In the genomic region with DNA sequence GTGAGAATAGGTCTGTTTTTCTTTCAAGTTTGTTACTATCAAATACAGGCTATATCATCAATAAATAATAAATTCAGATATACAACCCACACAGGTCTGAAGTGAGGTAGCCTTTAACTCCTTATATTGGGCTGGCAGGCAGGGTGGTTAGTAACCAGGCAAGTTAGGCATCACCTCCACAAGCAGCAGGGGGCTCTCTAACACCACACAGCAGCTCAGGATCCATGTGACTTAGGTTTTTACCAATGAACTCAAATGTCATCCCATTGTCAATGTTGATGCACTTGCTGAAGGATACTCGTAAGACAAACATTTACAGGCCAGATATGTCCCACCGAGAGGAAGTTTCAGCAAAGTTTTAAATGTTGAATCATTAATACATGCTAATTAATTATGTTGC, we compare ENCODE assay signal across 8 mouse cellular contexts. TPM values are rescaled to one million over a fixed set of nuclear protein-coding genes. Genes with fewer than 3 reads are reported as not detected.
DNase-seq lines count a peak whose midpoint lies in the region; ATAC-seq and TF ChIP-seq lines count a peak whose summit lies in the region.

No protein-coding gene starts in this region.

- H3K9me3 ChIP-seq in intestine, postnatal 0 days (ENCODE audit: control insufficient read depth), result no peaks in the 10 kb centered on the region
- H3K9me3 ChIP-seq in intestine, embryonic 15.5 days, result no peaks in the 10 kb centered on the region
- H3K9me3 ChIP-seq in ES-Bruce4 (replicated peaks; ENCODE audit: control insufficient read depth, insufficient read depth, low read length, poor library complexity, severe bottlenecking), result no peaks in the 10 kb centered on the region
- H3K9me3 ChIP-seq in forebrain, embryonic 10.5 days, result no peaks in the 10 kb centered on the region

- TF ChIP-seq EP300 in ES-Bruce4 (IDR thresholded peaks at IDR 0.05; ENCODE audit: insufficient read depth, low read depth, low read length), result no peak

- no peaks in the 10 kb centered on the region for H3K36me3 ChIP-seq in intestine, postnatal 0 days (ENCODE audit: control insufficient read depth, insufficient read depth)
- no peaks in the 10 kb centered on the region for H3K36me3 ChIP-seq in intestine, embryonic 15.5 days
- H3K36me3 ChIP-seq in ES-Bruce4 (ENCODE audit: control insufficient read depth, insufficient read depth, low read length, poor library complexity, severe bottlenecking), result no peaks in the 10 kb centered on the region
- no peaks in the 10 kb centered on the region for H3K36me3 ChIP-seq in forebrain, embryonic 10.5 days (replicated peaks)

- no peak for ATAC-seq in intestine, postnatal 0 days
- ATAC-seq in intestine, embryonic 15.5 days, result no peak
- ATAC-seq in common myeloid progenitor, adult 5-6 weeks (replicated peaks; ENCODE audit: low read depth, poor library complexity, severe bottlenecking), result peak; percentile 43

- peak; percentile 86 for TF ChIP-seq CTCF in intestine, postnatal 0 days (IDR thresholded peaks at IDR 0.05; ENCODE audit: low read depth)
- TF ChIP-seq CTCF in ES-Bruce4 (IDR thresholded peaks at IDR 0.05; ENCODE audit: low read depth, low read length), result peak; percentile 59

- H3K4me1 ChIP-seq in intestine, postnatal 0 days (replicated peaks; ENCODE audit: control insufficient read depth, insufficient read depth, low read length), result 0 out of 2 replicates have a peak, but pooled peaks cover 4% of the 10 kb centered on the region
- no peaks in the 10 kb centered on the region; the same call in 1 of the 2 replicates for H3K4me1 ChIP-seq in intestine, embryonic 15.5 days (replicated peaks)
- H3K4me1 ChIP-seq in ES-Bruce4 (ENCODE audit: control insufficient read depth, insufficient read depth, low read length), result no peaks in the 10 kb centered on the region
- H3K4me1 ChIP-seq in forebrain, embryonic 10.5 days, result peaks cover 8% of the 10 kb centered on the region

- H3K4me3 ChIP-seq in intestine, postnatal 0 days (ENCODE audit: low read depth, low read length), result no peak overlapping the region
- no peak overlapping the region for H3K4me3 ChIP-seq in intestine, embryonic 15.5 days (replicated peaks)
- no peak overlapping the region for H3K4me3 ChIP-seq in ES-Bruce4 (ENCODE audit: low read depth, low read length)
- H3K4me3 ChIP-seq in forebrain, embryonic 10.5 days, result no peak overlapping the region

- no peaks in the 10 kb centered on the region for H3K27me3 ChIP-seq in intestine, postnatal 0 days (replicated peaks; ENCODE audit: control insufficient read depth, insufficient read depth, low read length)
- H3K27me3 ChIP-seq in intestine, embryonic 15.5 days (replicated peaks), result no peaks in the 10 kb centered on the region
- no peaks in the 10 kb centered on the region for H3K27me3 ChIP-seq in ES-Bruce4 (ENCODE audit: control insufficient read depth, insufficient read depth, low read length, poor library complexity, severe bottlenecking)
- no peaks in the 10 kb centered on the region for H3K27me3 ChIP-seq in forebrain, embryonic 10.5 days (ENCODE audit: poor library complexity, severe bottlenecking)

- H3K9ac ChIP-seq in intestine, postnatal 0 days (ENCODE audit: low read depth, low read length), result no peak overlapping the region
- no peak overlapping the region for H3K9ac ChIP-seq in intestine, embryonic 15.5 days
- H3K9ac ChIP-seq in ES-Bruce4 (ENCODE audit: low read depth, poor library complexity, severe bottlenecking), result no peak overlapping the region

- TF ChIP-seq POLR2A in ES-Bruce4 (IDR thresholded peaks at IDR 0.05; ENCODE audit: insufficient read depth, low read length), result no peak

- H3K27ac ChIP-seq in intestine, postnatal 0 days (ENCODE audit: low read depth, low read length), result no peak overlapping the region
- H3K27ac ChIP-seq in intestine, embryonic 15.5 days, result no peak overlapping the region
- no peak overlapping the region for H3K27ac ChIP-seq in ES-Bruce4 (ENCODE audit: insufficient read depth, low read length)
- H3K27ac ChIP-seq in forebrain, embryonic 10.5 days, result no peak overlapping the region

- DNase-seq in lung, postnatal 10 days, result peak; percentile 70
- no peak for DNase-seq in forebrain, embryonic 10.5 days (ENCODE audit: extremely low spot score, low spot score)
- DNase-seq in retina, postnatal 1 day, result no peak
- no peak for DNase-seq in ovary, adult 18-20 months (ENCODE audit: low spot score)

- WGBS in intestine, postnatal 0 days, result 79% methylated on average over 2 of the region's 2 CpGs
- 88% methylated on average over 2 of the region's 2 CpGs for WGBS in intestine, embryonic 15.5 days
- WGBS in forebrain, embryonic 10.5 days, result 87% methylated on average over 2 of the region's 2 CpGs

- no peak overlapping the region for H3K4me2 ChIP-seq in intestine, postnatal 0 days (replicated peaks; ENCODE audit: low read depth)
- no peak overlapping the region for H3K4me2 ChIP-seq in intestine, embryonic 15.5 days (replicated peaks)

RNA-seq across cellular contexts. Expression of gene Fam13a, which starts 4.0 kb away (rescaled TPM):
- 49.9 and 57.0 TPM in 2 replicates for polyA plus RNA-seq in intestine, postnatal 0 days (2015; fragmentation: Nextera tagmentation; extraction: Ambion mirVana)
- polyA plus RNA-seq in intestine, embryonic 15.5 days (2015; fragmentation: Nextera tagmentation; extraction: Ambion mirVana), result 14.5 and 14.9 TPM in 2 replicates
- polyA plus RNA-seq in ES-Bruce4 (2011; ENCODE audit: insufficient read depth, insufficient read length, low read depth, missing spikeins), result 1.6 and 2.7 TPM in 2 replicates
- 0.92 and 3.7 TPM in 2 replicates for total RNA-seq in common myeloid progenitor, adult 5-6 weeks (2017)
- polyA plus RNA-seq in forebrain, embryonic 10.5 days (2016; fragmentation: Nextera tagmentation; extraction: Ambion mirVana), result 2.0 and 2.9 TPM in 2 replicates
